Mouse (Mus musculus) brain, embryonic 14.5 days (tissue): ENCODE results near the gene Igf2.

ENCODE experiments used
- CTCF ChIP-seq: fragments of 200-500 bp; IDR thresholded peaks from 2 replicates; pipeline ENCODE4 v1.5.1; 2012; ENCODE audit warnings: inconsistent platforms, mild to moderate bottlenecking, moderate library complexity, borderline replicate concordance; ENCODE audit not compliant: insufficient read depth, insufficient read length; ENCODE audit errors: extremely low read depth
- POLR2A ChIP-seq: fragments of 200-500 bp; IDR thresholded peaks from 2 replicates; pipeline ENCODE4 v1.6.1; 2012; ENCODE audit warnings: mild to moderate bottlenecking, inconsistent platforms, borderline replicate concordance; ENCODE audit not compliant: poor library complexity, insufficient read depth, insufficient read length, severe bottlenecking; ENCODE audit errors: extremely low read depth

- no peak for TF ChIP-seq CTCF
- no peak for TF ChIP-seq POLR2A
Measured at GRCm38 (mm10) chr7:142630691-142631090, 35.9 kb downstream of the Igf2 start.
